Mouse (Mus musculus) cerebellum, postnatal 4 days (tissue): ENCODE results near the gene Pts.
A peak's percentile ranks its signal among the peaks of the same experiment; 100 is the strongest.

ENCODE experiments used
- DNase-seq, 2 experiments: peaks; one replicate each; pipeline ENCODE4 v3.0.0; 2022; ENCODE audit warnings: low spot score in 2 of 2, mixed read lengths in 1 of 2

The Pts gene

DNA sequence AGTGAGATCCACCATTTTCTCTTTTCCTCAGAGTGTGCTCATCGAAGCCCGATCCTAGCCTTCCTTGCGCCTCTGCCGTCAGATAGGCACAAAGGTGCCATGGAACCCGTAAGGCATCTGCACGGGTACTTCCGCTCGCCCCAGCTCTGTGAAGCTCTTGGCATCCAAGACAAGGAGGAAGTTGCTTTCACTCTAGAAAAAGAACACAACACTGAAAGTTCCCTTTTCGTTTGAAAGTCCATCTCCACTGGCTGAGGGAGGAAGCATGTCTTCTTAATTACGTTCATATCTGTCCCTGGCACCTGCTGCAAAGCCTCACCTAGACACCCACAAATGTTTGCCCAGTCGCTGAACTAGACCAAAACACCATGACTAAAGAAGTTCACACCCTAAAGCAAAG, 4.8 kb upstream of the Pts start:
- no peak for DNase-seq

DNA sequence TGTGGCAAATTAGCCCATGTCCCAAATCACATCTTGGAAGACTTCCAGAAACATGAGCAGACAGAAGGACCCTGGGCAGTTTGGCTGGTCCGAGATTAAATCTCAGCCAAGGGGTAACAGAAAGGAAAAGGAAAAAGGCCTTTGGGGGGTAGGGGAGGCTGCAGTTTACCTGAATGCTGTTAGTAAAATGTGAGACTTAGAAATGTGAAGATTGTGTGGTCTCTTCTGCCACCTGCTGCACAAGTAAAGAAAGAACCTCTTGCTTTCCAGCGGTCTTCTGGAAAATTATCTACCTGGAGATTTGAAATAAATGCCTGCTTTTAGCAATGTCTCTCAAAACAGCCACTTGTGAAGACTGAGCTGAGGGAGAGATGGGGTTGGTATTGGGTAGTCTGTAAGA, 2.4 kb upstream of the Pts start:
- peak in 1 of 2 experiments; percentile 21 for DNase-seq

DNA sequence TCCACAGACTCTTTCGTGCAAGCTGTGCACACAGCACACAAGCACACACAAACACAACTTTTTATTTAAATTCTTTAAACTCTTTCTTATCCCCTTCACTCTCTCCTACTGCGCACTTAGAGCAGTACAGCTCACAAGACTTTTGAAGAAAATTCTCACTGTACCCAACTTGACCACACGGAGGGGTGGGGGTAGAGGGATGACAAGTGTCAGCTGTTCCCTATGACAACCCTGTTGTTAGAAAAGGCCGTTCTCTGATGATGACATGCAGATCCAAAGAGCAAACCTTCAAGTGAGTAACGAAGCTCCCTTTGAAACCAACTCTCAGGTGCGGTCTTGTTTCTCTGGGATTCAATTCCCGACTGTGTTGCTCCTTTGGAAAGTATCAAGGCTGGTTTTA, 664 bp downstream of the Pts start:
- DNase-seq = no peak

DNA sequence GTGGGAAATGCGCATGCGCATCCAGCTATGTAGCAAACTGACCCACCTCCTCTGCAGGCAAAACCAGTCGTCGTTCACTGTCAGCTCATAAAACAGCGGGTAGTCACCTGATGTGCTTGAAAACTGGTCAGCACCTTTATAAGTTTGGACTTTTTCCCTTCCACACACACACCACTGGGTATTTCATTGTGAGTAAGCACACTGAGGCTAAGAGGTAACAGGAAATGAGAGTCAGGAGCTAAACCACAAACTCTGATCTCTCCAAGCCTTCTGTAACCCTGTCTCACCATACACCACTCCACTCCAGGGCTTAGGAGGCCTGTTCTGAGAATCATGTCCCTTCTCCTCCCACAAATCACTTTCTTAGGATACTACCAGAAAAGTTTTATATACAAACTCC, 2.9 kb downstream of the Pts start:
- DNase-seq = no peak

DNA sequence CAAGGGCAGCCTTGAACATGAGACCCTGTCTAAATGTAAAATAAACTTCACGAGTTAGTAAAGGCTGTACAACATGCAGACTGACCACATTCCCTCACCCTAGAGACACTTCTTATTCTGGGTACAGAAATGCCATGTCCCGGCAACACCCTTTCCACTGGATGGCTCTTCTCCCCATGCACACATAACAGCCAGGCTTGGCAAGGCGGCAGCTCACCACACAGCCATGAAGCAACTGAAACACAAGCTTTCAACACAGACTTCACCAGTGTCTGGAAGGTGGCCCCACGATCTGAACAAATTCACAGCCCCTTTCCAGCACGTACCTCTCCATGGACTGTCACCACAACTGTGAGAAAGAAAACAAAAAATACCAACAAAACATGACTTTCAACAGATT, 3.6 kb downstream of the Pts start:
- DNase-seq = no peak

DNA sequence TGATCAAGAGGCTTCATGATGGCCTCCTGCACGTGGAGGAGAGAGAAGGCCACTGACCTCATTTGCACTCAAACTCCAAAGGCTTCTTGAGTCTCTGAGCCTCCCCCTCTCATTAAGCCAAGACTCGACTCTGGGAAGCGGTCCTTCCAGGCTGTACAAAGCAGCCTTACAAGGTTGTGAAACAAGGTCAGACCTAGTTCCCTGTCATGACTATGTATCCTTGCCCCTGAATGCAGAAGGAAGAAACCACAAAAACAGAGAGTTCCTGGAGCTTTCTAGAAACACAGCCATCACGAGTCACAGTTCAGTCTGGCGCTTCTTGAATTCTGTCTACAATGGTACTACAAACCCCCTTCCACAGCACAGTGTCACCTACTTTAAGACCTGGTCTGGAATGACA, 6.0 kb downstream of the Pts start:
- no peak for DNase-seq

DNA sequence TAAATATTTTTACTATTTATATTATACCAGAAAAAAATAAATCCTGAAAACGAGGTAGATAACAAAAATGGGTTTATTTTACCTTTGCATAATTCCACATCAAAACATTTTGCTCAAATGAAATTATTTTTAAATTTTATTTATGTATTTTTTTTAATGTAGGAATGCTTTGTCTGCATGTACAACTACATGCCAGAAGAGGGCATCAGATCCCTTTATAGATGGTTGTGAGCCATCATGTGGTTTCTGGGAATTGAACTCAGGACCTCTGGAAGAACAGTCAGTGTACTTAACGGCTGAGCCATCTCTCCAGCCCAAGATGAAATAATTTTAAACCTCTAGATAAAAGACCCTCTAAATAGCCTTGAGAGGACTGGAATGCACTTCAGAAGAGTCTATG, 7.0 kb downstream of the Pts start:
- no peak for DNase-seq

DNA sequence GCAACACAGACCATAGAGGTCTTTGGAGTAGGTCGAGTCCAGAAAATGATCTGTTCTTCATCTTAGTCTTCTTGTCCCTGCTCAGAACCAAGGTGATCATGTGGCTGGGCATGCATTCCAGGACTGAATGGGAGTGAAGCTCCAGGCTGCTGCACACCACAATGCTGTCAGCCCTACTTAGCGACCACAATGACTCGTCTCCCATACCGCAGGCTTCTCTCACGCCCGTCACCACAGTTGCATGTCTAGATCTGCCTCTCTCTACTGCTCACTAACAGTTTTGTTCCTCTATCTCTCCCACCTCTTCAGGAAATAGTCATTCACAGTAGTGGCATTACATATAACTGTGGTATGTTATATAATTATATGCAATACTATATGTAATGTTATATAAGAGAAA, 7.8 kb downstream of the Pts start:
- DNase-seq = no peak

DNA sequence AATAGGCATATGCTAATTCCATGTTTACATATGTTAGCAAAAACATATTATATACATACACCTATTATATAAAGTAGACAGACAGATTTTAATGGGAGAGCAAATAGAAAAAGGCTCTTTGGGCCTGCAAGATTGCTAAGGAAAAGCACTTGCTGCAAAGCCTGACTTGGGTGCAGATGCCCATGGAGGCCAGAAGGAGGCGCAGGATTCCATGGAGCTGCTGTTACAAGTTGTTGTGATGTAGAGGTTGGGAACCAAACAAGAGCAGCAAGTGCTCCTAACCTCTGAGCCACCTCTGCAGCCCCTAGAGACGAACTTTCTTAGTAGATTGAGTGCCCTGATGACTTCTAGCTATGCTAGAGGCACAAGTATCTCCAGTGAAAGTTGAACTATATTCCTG, 9.7 kb downstream of the Pts start:
- DNase-seq = peak in 1 of 2 experiments; percentile 14

DNA sequence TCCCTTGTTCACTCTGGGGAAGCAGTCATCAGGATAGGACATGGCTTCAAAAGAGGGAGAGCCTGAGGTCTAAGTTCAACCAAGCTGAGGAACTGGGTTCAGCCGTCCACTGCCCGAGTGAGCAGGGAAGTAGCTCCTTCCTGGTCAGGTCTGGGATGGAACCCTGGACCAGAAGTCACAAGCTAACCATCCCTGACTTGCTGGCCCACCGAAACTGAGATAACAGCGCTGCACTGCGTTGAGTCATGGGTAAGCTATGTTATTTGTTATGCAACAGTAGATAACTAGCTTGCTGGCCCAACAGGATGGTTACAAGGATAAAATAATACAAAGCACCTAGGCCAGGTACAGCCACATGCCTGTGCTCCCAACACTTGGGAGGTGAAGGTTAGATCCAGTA, 13.1 kb downstream of the Pts start:
- DNase-seq = no peak

DNA sequence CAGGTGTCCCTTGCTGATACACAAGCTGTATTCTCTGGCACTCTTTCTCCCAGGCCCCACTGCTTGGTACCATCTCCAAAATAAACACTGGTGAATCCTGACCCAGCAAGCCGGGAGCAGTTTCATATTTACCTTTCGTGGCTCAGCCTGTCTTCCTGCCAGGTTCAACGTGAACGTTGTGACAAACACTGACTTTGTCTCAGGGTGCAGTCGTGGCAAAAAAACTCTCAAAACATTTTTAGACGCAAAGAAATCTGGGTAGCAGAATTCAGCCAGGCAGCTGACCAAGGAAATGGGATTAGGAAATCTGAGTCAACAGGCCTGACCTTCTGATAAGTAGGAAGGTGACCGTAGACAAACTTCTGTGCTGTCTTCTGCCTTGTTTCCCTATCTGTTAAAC, 21.0 kb downstream of the Pts start:
- no peak for DNase-seq

DNA sequence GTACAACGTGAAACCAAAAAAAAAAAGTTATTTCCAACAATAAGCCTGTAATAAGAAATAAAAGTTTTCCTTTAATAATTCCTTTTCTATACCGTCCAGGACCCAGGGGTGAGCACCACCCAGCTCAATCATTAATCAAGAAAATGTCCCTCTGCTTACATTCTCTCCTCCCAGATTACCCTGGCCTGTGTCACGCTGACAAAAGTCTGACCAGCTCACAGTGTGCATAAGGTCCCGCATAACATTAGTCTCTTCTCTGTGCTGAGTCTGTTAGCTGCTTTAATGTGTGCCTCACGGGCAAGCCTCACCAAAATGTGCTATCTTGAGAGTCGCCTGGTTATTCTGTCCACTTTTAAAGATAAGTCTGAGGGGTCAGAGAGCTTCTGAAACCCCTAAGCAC, 23.1 kb downstream of the Pts start:
- no peak for DNase-seq

DNA sequence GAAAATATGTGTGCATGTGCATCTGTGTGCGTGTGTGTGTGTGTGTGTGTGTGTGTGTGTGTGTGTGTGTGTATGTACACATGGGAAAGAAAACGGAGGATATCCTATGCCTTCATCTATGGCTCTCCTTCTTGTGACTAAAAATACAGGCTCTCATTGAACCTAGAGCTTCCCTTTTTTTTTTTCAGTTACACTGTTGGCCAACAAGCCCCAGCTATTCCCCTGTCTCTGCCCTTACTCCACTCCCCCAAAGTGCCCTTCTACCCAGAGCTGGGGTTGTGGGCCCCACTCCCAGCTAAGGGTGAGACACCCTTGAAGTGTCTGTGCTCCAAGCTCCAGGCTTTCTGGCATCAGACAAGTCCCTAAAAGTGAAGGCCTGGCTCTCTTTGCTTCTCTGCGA, 25.6 kb downstream of the Pts start:
- DNase-seq = no peak

DNA sequence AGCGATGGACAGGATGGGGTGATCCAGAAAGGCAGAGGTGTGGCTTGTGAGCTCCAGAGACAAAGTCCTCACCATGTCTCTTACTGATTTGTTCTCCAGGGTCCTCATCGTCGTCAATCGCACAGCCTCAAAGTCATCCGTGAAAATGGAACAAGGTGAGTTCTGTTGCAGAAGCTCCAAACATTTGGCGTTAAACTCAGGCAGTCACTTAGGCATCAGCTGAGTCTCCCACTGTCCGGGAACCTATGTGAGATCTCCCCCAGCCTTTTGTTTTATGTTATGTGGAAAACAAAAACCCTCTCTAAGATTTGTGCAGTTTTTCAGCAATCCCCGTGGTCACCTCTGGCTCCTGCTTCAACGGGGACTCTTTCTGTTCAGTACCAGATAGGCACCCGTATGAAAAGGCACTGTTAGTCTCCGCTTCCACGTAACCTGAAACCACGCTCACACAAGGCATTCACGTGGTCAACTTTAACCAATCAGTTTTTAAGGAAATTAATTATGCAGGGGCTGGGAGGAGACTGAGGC, 27.5 kb downstream of the Pts start:
- DNase-seq = no peak

DNA sequence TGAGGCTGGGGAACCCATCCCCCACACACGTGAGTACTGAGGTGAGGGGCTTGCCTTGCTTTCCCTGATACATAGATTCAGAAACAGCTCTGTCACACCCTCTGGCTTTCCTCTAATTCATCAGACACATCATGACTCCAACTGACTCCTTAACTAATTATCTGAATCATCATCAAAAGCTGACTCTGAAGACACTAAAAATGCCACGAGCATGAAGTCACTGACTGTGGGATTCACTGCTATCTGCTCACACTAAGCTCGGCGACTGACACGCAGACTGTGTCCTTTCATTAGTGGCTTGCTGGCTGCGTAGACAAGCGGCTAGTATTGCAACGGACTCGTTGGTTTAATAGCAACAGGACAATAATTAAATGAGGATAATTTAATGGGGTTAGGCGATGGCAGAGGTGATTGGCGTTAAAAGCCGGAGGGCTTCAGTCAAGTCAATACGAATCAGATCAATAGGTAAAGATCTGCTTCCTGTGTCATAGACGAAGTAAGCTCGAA, 28.0 kb downstream of the Pts start:
- DNase-seq = no peak

DNA sequence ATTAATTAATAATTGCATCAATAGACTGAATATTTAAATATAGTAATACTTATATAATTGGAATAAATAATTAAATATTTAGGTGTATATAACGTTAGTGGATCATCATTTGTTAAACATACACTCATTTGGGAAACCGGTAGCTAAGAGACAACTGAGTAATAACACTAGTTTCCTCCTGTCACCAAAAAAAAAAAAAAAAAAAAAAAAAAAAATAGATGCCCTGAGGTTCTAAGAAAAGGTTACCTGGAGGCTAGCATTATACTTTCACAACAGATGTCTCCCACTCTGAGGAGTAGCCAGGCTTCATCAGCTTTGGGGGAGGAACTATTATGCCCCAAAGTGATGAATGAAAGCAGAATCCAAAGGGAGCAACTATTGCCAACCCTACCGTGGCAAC, 28.7 kb downstream of the Pts start:
- no peak for DNase-seq

DNA sequence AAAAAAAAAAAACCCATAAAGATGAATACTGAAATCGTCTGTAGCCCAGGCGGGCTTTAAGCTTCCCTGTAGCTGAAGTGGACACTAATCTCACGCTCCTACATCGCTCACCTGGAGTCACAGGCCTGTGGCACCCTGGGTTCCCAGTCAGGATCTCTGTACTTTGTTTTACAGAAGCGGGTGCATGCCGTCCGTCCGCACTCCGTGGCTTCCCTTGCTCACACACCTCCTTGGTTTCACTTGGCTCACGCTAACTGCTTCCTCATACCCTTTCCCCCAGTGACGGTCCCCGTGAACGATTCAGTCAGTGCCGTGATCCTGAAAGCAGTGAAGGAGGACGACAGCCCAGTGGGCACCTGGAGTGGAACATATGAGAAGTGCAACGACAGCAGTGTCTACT, 29.7 kb downstream of the Pts start:
- DNase-seq = no peak

DNA sequence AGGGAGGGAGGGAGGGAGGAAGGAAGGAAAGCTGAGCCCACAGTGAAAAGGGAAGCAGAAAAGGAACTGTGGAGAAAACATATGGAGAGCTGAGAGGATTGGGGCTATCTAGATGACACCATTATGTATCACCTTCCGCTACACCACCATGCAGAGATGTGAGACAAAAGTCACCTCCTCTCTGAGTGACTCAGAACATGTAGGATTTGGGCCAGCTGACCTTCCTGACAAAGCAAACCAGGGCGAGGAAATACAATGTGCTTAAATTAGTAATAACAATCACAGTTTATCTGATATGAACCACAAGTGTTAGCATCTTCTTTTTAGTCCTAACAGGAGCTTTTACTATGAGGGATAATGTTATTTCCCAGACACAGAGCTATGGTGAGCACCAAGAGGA, 31.0 kb downstream of the Pts start:
- no peak for DNase-seq

DNA sequence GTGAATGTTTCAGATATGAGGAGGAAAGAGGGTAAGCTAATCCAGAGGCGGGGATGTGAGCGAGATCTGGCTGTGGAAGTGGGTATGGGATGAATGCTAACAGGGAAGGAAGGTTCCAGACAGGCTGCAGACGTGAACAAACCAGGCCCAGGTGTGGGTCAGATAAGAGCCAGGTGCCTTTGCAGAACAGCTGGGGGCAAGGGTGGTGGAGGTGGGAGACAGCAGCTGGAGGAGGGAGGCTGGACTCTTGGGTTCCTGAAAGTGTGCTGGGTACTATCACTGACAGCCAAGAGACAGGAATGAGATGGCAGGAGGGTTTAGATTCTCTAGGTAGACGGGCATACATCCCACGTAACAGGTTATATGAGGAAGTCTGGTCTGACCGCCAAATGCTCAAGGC, 31.4 kb downstream of the Pts start:
- DNase-seq = no peak

DNA sequence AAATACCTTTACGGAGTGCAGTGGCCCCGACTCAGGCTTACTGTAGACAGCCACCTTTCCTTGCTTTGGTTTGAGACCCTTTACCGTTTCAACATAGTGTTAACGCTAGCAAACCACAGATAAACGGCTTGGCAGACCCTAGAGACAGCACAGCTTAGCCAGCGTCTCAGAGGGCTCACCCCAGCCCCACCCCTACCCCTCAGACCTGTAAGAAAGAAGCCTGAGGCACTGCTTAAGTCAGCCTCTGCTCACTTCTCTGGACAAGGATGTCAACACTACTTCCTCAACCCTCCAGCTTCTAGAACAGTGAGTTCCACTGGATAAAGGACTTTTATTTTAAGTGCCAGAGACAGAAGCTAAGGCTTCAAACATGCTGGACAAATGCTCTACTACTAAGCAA, 32.0 kb downstream of the Pts start:
- no peak for DNase-seq

DNA sequence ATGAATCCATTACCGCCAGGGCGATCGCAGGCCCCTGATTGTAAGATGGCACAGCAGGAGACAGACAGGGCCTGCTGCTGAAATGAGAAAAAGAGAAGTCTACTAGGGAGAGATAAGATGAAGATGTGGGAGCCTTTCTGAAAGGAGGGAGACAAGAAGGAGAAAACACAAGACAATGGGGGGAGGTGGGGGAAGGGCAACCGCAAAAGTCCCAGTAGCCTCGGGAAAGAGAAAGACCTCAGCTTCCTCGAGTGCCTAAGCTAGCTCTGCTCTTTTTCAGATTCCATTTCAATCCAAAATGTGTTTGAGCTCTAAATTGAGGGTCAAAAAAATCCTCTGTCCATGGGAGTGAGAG, 32.4 kb downstream of the Pts start:
- no peak for DNase-seq

DNA sequence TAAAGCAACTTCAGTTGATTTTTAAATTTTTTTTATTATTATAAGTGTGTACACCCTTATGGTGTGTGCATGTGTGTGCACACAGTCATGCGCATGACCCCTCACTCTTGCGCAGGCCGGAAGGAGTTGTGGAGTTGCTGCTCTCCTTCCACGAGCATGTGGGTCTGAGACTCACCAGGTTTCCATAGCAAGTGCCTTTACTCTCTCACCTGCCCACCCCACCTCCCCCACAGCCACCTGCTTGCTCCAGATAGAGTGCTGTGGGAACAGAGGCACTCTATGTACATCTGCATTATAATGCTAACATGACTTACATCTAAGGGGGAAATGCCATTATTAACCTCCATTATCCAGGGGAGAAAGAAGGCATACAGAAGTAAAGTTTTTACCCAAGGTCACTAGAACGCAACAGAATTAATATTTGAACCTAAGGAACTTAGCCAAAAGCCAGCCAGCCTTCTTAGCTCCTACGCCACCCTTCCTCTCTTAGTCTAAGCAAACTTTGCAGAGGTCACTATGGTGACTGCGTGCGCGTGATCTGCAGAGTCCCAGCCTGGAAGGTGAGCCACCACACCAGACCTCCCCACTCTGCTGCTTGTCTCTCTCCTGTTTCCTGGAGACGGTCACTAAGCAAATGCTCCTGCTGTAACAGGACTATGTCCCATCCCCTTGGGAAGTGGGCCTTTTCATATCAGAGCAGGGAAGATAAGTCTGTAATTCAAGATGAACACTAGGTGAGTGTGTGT, 32.9 kb downstream of the Pts start:
- no peak for DNase-seq

DNA sequence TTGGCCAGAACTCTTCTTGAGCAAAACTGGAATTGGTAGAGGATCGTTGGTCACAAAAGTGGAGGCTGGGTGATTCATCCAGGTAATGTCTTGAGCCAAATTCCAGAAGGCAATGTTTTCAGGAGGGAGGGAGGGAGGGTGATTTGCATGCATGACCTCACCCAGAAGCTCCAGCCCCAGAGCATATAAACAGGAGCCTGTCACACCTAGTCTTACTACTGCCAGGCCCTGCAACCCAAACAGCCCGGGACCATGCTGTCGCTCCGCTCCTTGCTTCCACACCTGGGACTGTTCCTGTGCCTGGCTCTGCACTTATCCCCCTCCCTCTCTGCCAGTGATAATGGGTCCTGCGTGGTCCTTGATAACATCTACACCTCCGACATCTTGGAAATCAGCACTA, 34.2 kb downstream of the Pts start, which contains the start of gene Plet1:
Plet1 (plus strand) TSS at position 215 of the 400 bp plus-strand sequence.
- DNase-seq = no peak

DNA sequence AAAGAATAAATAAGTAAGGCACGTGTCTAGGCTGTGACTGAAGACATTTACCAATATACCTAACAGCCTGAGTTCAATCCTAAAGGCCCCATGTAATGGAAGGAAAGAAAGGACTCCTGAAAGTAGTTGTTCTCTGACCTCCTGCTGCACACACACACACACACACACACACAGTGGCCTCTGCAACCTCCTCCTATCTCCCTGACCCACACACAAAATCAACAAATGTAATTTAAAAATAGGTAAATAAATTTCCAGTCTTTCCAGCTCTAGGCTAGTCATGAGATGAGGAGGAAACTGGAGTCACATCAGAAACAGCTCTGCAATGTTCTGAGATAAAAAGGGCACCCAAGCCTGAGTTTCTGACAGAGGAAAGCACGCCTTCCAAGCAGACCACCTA, 34.7 kb downstream of the Pts start:
- DNase-seq = no peak
